Mouse (Mus musculus): ENCODE measurements around the gene Flii. TPM values are rescaled to one million over a fixed set of nuclear protein-coding genes. Genes with fewer than 3 reads are reported as not detected.

Flii gene
- polyA plus RNA-seq, 1 experiment from 2014 or later = 62.7 TPM

GRCm38 (mm10) chr11:60761681-60762080 is 34.6 kb upstream of the Flii start:
- 94% methylated on average over 3 of the region's 3 CpGs for WGBS
- Histone ChIP-seq H3K27ac (no peak overlapping the region), H3K36me3 (replicated peaks; ENCODE audit: control insufficient read depth, insufficient read depth) (peaks cover 36% of the 10 kb centered on the region), H3K9ac (no peak overlapping the region), H3K27me3 (ENCODE audit: control insufficient read depth, insufficient read depth, low read length) (no peaks in the 10 kb centered on the region), H3K4me1 (replicated peaks; ENCODE audit: control insufficient read depth, insufficient read depth, low read length) (no peaks in the 10 kb centered on the region), H3K9me3 (ENCODE audit: control insufficient read depth, low read length) (no peaks in the 10 kb centered on the region), H3K4me3 (replicated peaks; ENCODE audit: low read length) (no peak overlapping the region), H3K4me2 (replicated peaks) (no peak overlapping the region)
- ATAC-seq (ENCODE audit: low FRiP score) = no peak
- no peak for DNase-seq (ENCODE audit: low spot score)

- Histone ChIP-seq H3K9ac (no peak overlapping the region), H3K36me3 (replicated peaks; ENCODE audit: control insufficient read depth, insufficient read depth) (peaks cover 75% of the 10 kb centered on the region), H3K9me3 (ENCODE audit: control insufficient read depth, low read length) (no peaks in the 10 kb centered on the region), H3K4me3 (replicated peaks; ENCODE audit: low read length) (no peak overlapping the region), H3K4me1 (replicated peaks; ENCODE audit: control insufficient read depth, insufficient read depth, low read length) (no peaks in the 10 kb centered on the region), H3K27me3 (ENCODE audit: control insufficient read depth, insufficient read depth, low read length) (no peaks in the 10 kb centered on the region), H3K27ac (no peak overlapping the region), H3K4me2 (replicated peaks) (no peak overlapping the region)
- no peak for ATAC-seq (ENCODE audit: low FRiP score)
- DNase-seq (ENCODE audit: low spot score) = no peak
- 98% methylated on average over 7 of the region's 7 CpGs for WGBS
These were observed 28.5 kb upstream of the Flii start for GRCm38 (mm10) chr11:60755570-60755969.

GRCm38 (mm10) chr11:60740321-60740720 is 13.3 kb upstream of the Flii start:
- DNase-seq (ENCODE audit: low spot score) (no peak), ATAC-seq (ENCODE audit: low FRiP score) (no peak)
- no peak overlapping the region for H3K9ac ChIP-seq
- WGBS = 92% methylated on average over 3 of the region's 3 CpGs
- H3K4me3 ChIP-seq (replicated peaks; ENCODE audit: low read length) = no peak overlapping the region
- H3K27me3 ChIP-seq (ENCODE audit: control insufficient read depth, insufficient read depth, low read length) = no peaks in the 10 kb centered on the region
- H3K4me2 ChIP-seq (replicated peaks) = no peak overlapping the region
- H3K27ac ChIP-seq = no peak overlapping the region
- H3K36me3 ChIP-seq (replicated peaks; ENCODE audit: control insufficient read depth, insufficient read depth) = peaks cover 68% of the 10 kb centered on the region
- H3K9me3 ChIP-seq (ENCODE audit: control insufficient read depth, low read length) = no peaks in the 10 kb centered on the region
- H3K4me1 ChIP-seq (replicated peaks; ENCODE audit: control insufficient read depth, insufficient read depth, low read length) = no peaks in the 10 kb centered on the region

- Histone ChIP-seq H3K27ac (no peak overlapping the region), H3K36me3 (replicated peaks; ENCODE audit: control insufficient read depth, insufficient read depth) (peaks cover 57% of the 10 kb centered on the region), H3K4me2 (replicated peaks) (no peak overlapping the region), H3K4me3 (replicated peaks; ENCODE audit: low read length) (no peak overlapping the region), H3K9me3 (ENCODE audit: control insufficient read depth, low read length) (no peaks in the 10 kb centered on the region), H3K4me1 (replicated peaks; ENCODE audit: control insufficient read depth, insufficient read depth, low read length) (no peaks in the 10 kb centered on the region), H3K27me3 (ENCODE audit: control insufficient read depth, insufficient read depth, low read length) (no peaks in the 10 kb centered on the region), H3K9ac (no peak overlapping the region)
- ATAC-seq (ENCODE audit: low FRiP score) (no peak), DNase-seq (ENCODE audit: low spot score) (no peak)
These were observed 10.4 kb upstream of the Flii start for GRCm38 (mm10) chr11:60737450-60737849.

GRCm38 (mm10) chr11:60736491-60736890 is 9.4 kb upstream of the Flii start:
- no peaks in the 10 kb centered on the region for H3K9me3 ChIP-seq (ENCODE audit: control insufficient read depth, low read length)
- H3K27ac ChIP-seq = no peak overlapping the region
- DNase-seq (ENCODE audit: low spot score) (no peak), ATAC-seq (ENCODE audit: low FRiP score) (no peak)
- H3K4me2 ChIP-seq (replicated peaks) = no peak overlapping the region
- no peaks in the 10 kb centered on the region for H3K27me3 ChIP-seq (ENCODE audit: control insufficient read depth, insufficient read depth, low read length)
- H3K4me3 ChIP-seq (replicated peaks; ENCODE audit: low read length) = no peak overlapping the region
- H3K4me1 ChIP-seq (replicated peaks; ENCODE audit: control insufficient read depth, insufficient read depth, low read length) = no peaks in the 10 kb centered on the region
- no peak overlapping the region for H3K9ac ChIP-seq
- peaks cover 58% of the 10 kb centered on the region for H3K36me3 ChIP-seq (replicated peaks; ENCODE audit: control insufficient read depth, insufficient read depth)
- 90% methylated on average over 3 of the region's 3 CpGs for WGBS

GRCm38 (mm10) chr11:60735191-60735590 is 8.1 kb upstream of the Flii start:
- WGBS = 79% methylated on average over 5 of the region's 5 CpGs
- ATAC-seq (ENCODE audit: low FRiP score) = no peak
- H3K36me3 ChIP-seq (replicated peaks; ENCODE audit: control insufficient read depth, insufficient read depth) = peaks cover 53% of the 10 kb centered on the region

GRCm38 (mm10) chr11:60734206-60734605 is 7.1 kb upstream of the Flii start:
- Histone ChIP-seq H3K4me2 (replicated peaks) (no peak overlapping the region), H3K4me1 (replicated peaks; ENCODE audit: control insufficient read depth, insufficient read depth, low read length) (peaks cover 3% of the 10 kb centered on the region; the same call in 1 of the 2 replicates), H3K9ac (no peak overlapping the region), H3K36me3 (replicated peaks; ENCODE audit: control insufficient read depth, insufficient read depth) (peaks cover 45% of the 10 kb centered on the region), H3K4me3 (replicated peaks; ENCODE audit: low read length) (no peak overlapping the region), H3K27me3 (ENCODE audit: control insufficient read depth, insufficient read depth, low read length) (no peaks in the 10 kb centered on the region), H3K9me3 (ENCODE audit: control insufficient read depth, low read length) (no peaks in the 10 kb centered on the region), H3K27ac (no peak overlapping the region)
- no peak for DNase-seq (ENCODE audit: low spot score)
- WGBS = 86% methylated on average over 2 of the region's 2 CpGs
- ATAC-seq (ENCODE audit: low FRiP score) = no peak

More at GRCm38 (mm10) chr11:60735191-60735590, 8.1 kb upstream of the Flii start:
- no peak for DNase-seq (ENCODE audit: low spot score)
- Histone ChIP-seq H3K4me1 (replicated peaks; ENCODE audit: control insufficient read depth, insufficient read depth, low read length) (no peaks in the 10 kb centered on the region), H3K27me3 (ENCODE audit: control insufficient read depth, insufficient read depth, low read length) (no peaks in the 10 kb centered on the region), H3K4me2 (replicated peaks) (no peak overlapping the region), H3K9me3 (ENCODE audit: control insufficient read depth, low read length) (no peaks in the 10 kb centered on the region), H3K27ac (no peak overlapping the region), H3K4me3 (replicated peaks; ENCODE audit: low read length) (no peak overlapping the region), H3K9ac (no peak overlapping the region)

GRCm38 (mm10) chr11:60731251-60731650 is 4.2 kb upstream of the Flii start:
- DNase-seq (ENCODE audit: low spot score) (no peak), ATAC-seq (ENCODE audit: low FRiP score) (no peak)
- Histone ChIP-seq H3K9me3 (ENCODE audit: control insufficient read depth, low read length) (no peaks in the 10 kb centered on the region), H3K27ac (no peak overlapping the region), H3K36me3 (replicated peaks; ENCODE audit: control insufficient read depth, insufficient read depth) (peaks cover 36% of the 10 kb centered on the region), H3K9ac (no peak overlapping the region), H3K4me3 (replicated peaks; ENCODE audit: low read length) (no peak overlapping the region), H3K27me3 (ENCODE audit: control insufficient read depth, insufficient read depth, low read length) (no peaks in the 10 kb centered on the region), H3K4me1 (replicated peaks; ENCODE audit: control insufficient read depth, insufficient read depth, low read length) (peaks cover 20% of the 10 kb centered on the region), H3K4me2 (replicated peaks) (no peak overlapping the region)
- WGBS = 92% methylated on average over 14 of the region's 14 CpGs

- ATAC-seq (ENCODE audit: low FRiP score) = no peak
- Histone ChIP-seq H3K4me3 (replicated peaks; ENCODE audit: low read length) (no peak overlapping the region), H3K4me2 (replicated peaks) (no peak overlapping the region), H3K27me3 (ENCODE audit: control insufficient read depth, insufficient read depth, low read length) (no peaks in the 10 kb centered on the region), H3K36me3 (replicated peaks; ENCODE audit: control insufficient read depth, insufficient read depth) (peaks cover 36% of the 10 kb centered on the region), H3K9me3 (ENCODE audit: control insufficient read depth, low read length) (no peaks in the 10 kb centered on the region), H3K9ac (no peak overlapping the region), H3K4me1 (replicated peaks; ENCODE audit: control insufficient read depth, insufficient read depth, low read length) (peaks cover 25% of the 10 kb centered on the region), H3K27ac (no peak overlapping the region)
- 91% methylated on average over 9 of the region's 9 CpGs for WGBS
- DNase-seq (ENCODE audit: low spot score) = no peak
These were observed 3.1 kb upstream of the Flii start for GRCm38 (mm10) chr11:60730169-60730568.

- DNase-seq (ENCODE audit: low spot score) (no peak), ATAC-seq (ENCODE audit: low FRiP score) (no peak)
- Histone ChIP-seq H3K4me3 (replicated peaks; ENCODE audit: low read length) (peak overlapping the region; percentile 86; the same call in 1 of the 2 replicates), H3K27ac (no peak overlapping the region), H3K4me1 (replicated peaks; ENCODE audit: control insufficient read depth, insufficient read depth, low read length) (peaks cover 25% of the 10 kb centered on the region), H3K9me3 (ENCODE audit: control insufficient read depth, low read length) (no peaks in the 10 kb centered on the region), H3K27me3 (ENCODE audit: control insufficient read depth, insufficient read depth, low read length) (no peaks in the 10 kb centered on the region), H3K36me3 (replicated peaks; ENCODE audit: control insufficient read depth, insufficient read depth) (peaks cover 43% of the 10 kb centered on the region), H3K4me2 (replicated peaks) (peak overlapping the region; percentile 75), H3K9ac (no peak overlapping the region; the same call in 1 of the 2 replicates)
- 74% methylated on average over 6 of the region's 6 CpGs for WGBS
These were observed 2.2 kb upstream of the Flii start for GRCm38 (mm10) chr11:60729217-60729641.

Measured in hindbrain, embryonic 14.5 days (tissue).